Mouse (Mus musculus): ENCODE measurements around the gene Spns2. TPM values are rescaled to one million over a fixed set of nuclear protein-coding genes. Genes with fewer than 3 reads are reported as not detected.
A peak's percentile ranks its signal among the peaks of the same experiment; 100 is the strongest.

Spns2 gene
- polyA plus RNA-seq, 1 experiment from 2014 or later, result 19.8 TPM

DNA sequence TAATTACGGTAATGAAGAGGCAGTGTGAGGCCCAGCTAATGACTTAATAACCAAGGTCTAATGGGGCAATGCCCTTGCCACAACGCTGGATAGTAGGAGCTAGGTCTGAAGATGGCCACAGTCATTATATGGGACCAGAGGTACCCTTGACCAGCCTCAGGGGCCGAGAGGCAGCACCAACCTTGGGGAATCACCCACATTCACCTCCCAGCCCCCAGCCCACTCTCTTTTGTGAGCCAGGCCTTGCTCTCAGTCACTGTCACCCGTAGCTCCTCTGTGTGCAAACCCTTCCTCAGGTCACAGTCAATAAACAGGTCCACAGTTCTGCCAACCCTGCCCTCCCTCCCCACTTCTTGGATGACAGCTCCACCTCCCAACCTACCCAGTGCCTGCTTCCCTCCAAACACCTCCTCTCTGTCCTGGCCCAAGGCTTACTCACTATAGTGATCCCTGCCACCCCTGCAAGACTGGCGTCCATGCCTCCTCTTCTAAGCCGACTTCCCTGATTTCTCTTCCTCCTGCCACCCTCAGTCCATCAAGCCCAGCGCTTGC, 13.6 kb downstream of the Spns2 start:
- Histone ChIP-seq H3K4me3 (ENCODE audit: low read depth, low read length) (no peak overlapping the region), H3K9ac (ENCODE audit: low read depth, low read length) (no peak overlapping the region), H3K9me3 (ENCODE audit: control insufficient read depth) (no peaks in the 10 kb centered on the region), H3K27ac (ENCODE audit: low read depth, low read length) (peak overlapping the region; percentile 79), H3K36me3 (ENCODE audit: control insufficient read depth, insufficient read depth) (0 out of 2 replicates have a peak, but pooled peaks cover 3% of the 10 kb centered on the region), H3K4me2 (replicated peaks; ENCODE audit: low read depth) (no peak overlapping the region), H3K27me3 (replicated peaks; ENCODE audit: control insufficient read depth, insufficient read depth, low read length) (no peaks in the 10 kb centered on the region), H3K4me1 (replicated peaks; ENCODE audit: control insufficient read depth, insufficient read depth, low read length) (peaks cover 6% of the 10 kb centered on the region)
- ATAC-seq, result no peak
- 61% methylated on average over 7 of the region's 7 CpGs for WGBS
- no peak for TF ChIP-seq CTCF (IDR thresholded peaks at IDR 0.05; ENCODE audit: low read depth)

DNA sequence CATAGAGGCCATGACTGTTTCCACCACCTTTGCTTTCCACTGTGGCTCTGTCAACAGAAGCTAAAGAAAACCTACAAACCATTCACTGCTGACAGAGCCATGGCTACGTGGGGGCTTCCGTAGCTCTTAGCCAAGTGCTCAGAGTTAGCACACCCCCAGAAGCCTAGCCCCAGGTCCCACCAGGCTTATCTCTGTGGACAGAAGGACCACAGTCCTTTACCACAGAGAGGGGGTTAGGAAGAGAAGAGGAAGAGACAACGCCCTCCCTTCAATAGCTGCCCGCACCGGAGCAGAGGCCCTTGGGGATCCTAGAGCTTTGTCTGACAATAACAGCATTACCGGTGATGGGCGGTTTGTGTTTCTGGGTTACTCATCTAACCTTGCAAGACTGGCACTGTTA, 14.3 kb downstream of the Spns2 start:
- Histone ChIP-seq H3K9ac (ENCODE audit: low read depth, low read length) (no peak overlapping the region), H3K27ac (ENCODE audit: low read depth, low read length) (peak overlapping the region; percentile 79), H3K4me1 (replicated peaks; ENCODE audit: control insufficient read depth, insufficient read depth, low read length) (peaks cover 6% of the 10 kb centered on the region), H3K9me3 (ENCODE audit: control insufficient read depth) (no peaks in the 10 kb centered on the region), H3K4me2 (replicated peaks; ENCODE audit: low read depth) (peak overlapping the region; percentile 30; the same call in 1 of the 2 replicates), H3K36me3 (ENCODE audit: control insufficient read depth, insufficient read depth) (0 out of 2 replicates have a peak, but pooled peaks cover 3% of the 10 kb centered on the region), H3K4me3 (ENCODE audit: low read depth, low read length) (no peak overlapping the region), H3K27me3 (replicated peaks; ENCODE audit: control insufficient read depth, insufficient read depth, low read length) (no peaks in the 10 kb centered on the region)
- 56% methylated on average over 7 of the region's 7 CpGs for WGBS
- no peak for TF ChIP-seq CTCF (IDR thresholded peaks at IDR 0.05; ENCODE audit: low read depth)
- no peak for ATAC-seq

- Histone ChIP-seq H3K4me3 (ENCODE audit: low read depth, low read length) (no peak overlapping the region), H3K36me3 (ENCODE audit: control insufficient read depth, insufficient read depth) (0 out of 2 replicates have a peak, but pooled peaks cover 3% of the 10 kb centered on the region), H3K27ac (ENCODE audit: low read depth, low read length) (peak overlapping the region; percentile 79), H3K9ac (ENCODE audit: low read depth, low read length) (no peak overlapping the region), H3K9me3 (ENCODE audit: control insufficient read depth) (no peaks in the 10 kb centered on the region), H3K4me2 (replicated peaks; ENCODE audit: low read depth) (no peak overlapping the region; the same call in 1 of the 2 replicates), H3K27me3 (replicated peaks; ENCODE audit: control insufficient read depth, insufficient read depth, low read length) (no peaks in the 10 kb centered on the region), H3K4me1 (replicated peaks; ENCODE audit: control insufficient read depth, insufficient read depth, low read length) (peaks cover 6% of the 10 kb centered on the region)
- 40% methylated on average over 3 of the region's 3 CpGs for WGBS
- ATAC-seq, result peak; percentile 76
- no peak for TF ChIP-seq CTCF (IDR thresholded peaks at IDR 0.05; ENCODE audit: low read depth)
Measured at GRCm38 (mm10) chr11:72474926-72475325, 14.8 kb downstream of the Spns2 start.

GRCm38 (mm10) chr11:72473540-72473939, 16.2 kb downstream of the Spns2 start:
- Histone ChIP-seq H3K9me3 (ENCODE audit: control insufficient read depth) (no peaks in the 10 kb centered on the region), H3K36me3 (ENCODE audit: control insufficient read depth, insufficient read depth) (0 out of 2 replicates have a peak, but pooled peaks cover 3% of the 10 kb centered on the region), H3K4me2 (replicated peaks; ENCODE audit: low read depth) (no peak overlapping the region), H3K27ac (ENCODE audit: low read depth, low read length) (no peak overlapping the region), H3K4me3 (ENCODE audit: low read depth, low read length) (no peak overlapping the region), H3K4me1 (replicated peaks; ENCODE audit: control insufficient read depth, insufficient read depth, low read length) (peaks cover 6% of the 10 kb centered on the region), H3K9ac (ENCODE audit: low read depth, low read length) (no peak overlapping the region), H3K27me3 (replicated peaks; ENCODE audit: control insufficient read depth, insufficient read depth, low read length) (no peaks in the 10 kb centered on the region)
- no peak for TF ChIP-seq CTCF (IDR thresholded peaks at IDR 0.05; ENCODE audit: low read depth)
- 51% methylated on average over 4 of the region's 4 CpGs for WGBS
- ATAC-seq, result no peak

GRCm38 (mm10) chr11:72471381-72471780, 18.3 kb downstream of the Spns2 start:
- no peak for TF ChIP-seq CTCF (IDR thresholded peaks at IDR 0.05; ENCODE audit: low read depth)
- H3K27ac ChIP-seq (ENCODE audit: low read depth, low read length), result no peak overlapping the region
- no peak overlapping the region for H3K4me2 ChIP-seq (replicated peaks; ENCODE audit: low read depth)
- no peaks in the 10 kb centered on the region for H3K9me3 ChIP-seq (ENCODE audit: control insufficient read depth)
- peaks cover 15% of the 10 kb centered on the region for H3K4me1 ChIP-seq (replicated peaks; ENCODE audit: control insufficient read depth, insufficient read depth, low read length)
- no peaks in the 10 kb centered on the region for H3K27me3 ChIP-seq (replicated peaks; ENCODE audit: control insufficient read depth, insufficient read depth, low read length)
- no peak for ATAC-seq
- WGBS, result 85% methylated on average over 6 of the region's 6 CpGs
- no peak overlapping the region for H3K4me3 ChIP-seq (ENCODE audit: low read depth, low read length)
- H3K9ac ChIP-seq (ENCODE audit: low read depth, low read length), result no peak overlapping the region
- H3K36me3 ChIP-seq (ENCODE audit: control insufficient read depth, insufficient read depth), result 0 out of 2 replicates have a peak, but pooled peaks cover 3% of the 10 kb centered on the region

DNA sequence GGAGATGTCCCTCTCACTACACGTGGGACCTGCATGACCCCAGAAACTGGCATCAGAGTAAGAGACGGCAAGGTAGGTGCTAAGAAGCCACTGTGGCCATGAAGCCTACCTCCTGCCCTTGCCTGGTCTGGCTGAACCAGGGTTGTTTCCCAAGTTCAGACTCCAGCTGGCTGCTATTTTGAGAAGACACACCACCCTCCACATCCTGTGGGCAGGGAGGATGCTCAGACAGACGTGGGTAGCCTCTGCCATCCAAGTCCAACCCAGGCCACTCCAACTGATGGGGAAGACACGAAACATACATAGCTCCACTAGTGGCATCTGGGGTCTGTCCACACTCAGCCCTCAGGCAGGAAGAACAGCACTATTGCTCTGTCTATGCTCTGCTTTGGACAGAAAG, 19.7 kb downstream of the Spns2 start:
- no peak for TF ChIP-seq CTCF (IDR thresholded peaks at IDR 0.05; ENCODE audit: low read depth)
- ATAC-seq, result no peak
- peaks cover 23% of the 10 kb centered on the region for H3K4me1 ChIP-seq (replicated peaks; ENCODE audit: control insufficient read depth, insufficient read depth, low read length)
- H3K9ac ChIP-seq (ENCODE audit: low read depth, low read length), result no peak overlapping the region
- H3K4me3 ChIP-seq (ENCODE audit: low read depth, low read length), result no peak overlapping the region
- H3K4me2 ChIP-seq (replicated peaks; ENCODE audit: low read depth), result no peak overlapping the region
- H3K27ac ChIP-seq (ENCODE audit: low read depth, low read length), result no peak overlapping the region
- H3K27me3 ChIP-seq (replicated peaks; ENCODE audit: control insufficient read depth, insufficient read depth, low read length), result no peaks in the 10 kb centered on the region
- H3K36me3 ChIP-seq (ENCODE audit: control insufficient read depth, insufficient read depth), result 0 out of 2 replicates have a peak, but pooled peaks cover 3% of the 10 kb centered on the region
- H3K9me3 ChIP-seq (ENCODE audit: control insufficient read depth), result no peaks in the 10 kb centered on the region
- 64% methylated on average over 4 of the region's 4 CpGs for WGBS

Data from intestine, postnatal 0 days (tissue).